Mouse (Mus musculus) 3134 (cell line): Measurements from ENCODE around the gene Wsb2.
"Not testable (repeated sequence)": the region's sequence is repeated elsewhere in the genome, so short reads cannot be mapped to it uniquely, and the experiment has no call there.

Experiments
- DNase-seq: peaks from one replicate; pipeline ENCODE4 v3.0.0-alpha.2; 2011; ENCODE audit warnings: low spot score; ENCODE audit not compliant: insufficient read length; ENCODE audit errors: extremely low read depth

The Wsb2 gene

DNA sequence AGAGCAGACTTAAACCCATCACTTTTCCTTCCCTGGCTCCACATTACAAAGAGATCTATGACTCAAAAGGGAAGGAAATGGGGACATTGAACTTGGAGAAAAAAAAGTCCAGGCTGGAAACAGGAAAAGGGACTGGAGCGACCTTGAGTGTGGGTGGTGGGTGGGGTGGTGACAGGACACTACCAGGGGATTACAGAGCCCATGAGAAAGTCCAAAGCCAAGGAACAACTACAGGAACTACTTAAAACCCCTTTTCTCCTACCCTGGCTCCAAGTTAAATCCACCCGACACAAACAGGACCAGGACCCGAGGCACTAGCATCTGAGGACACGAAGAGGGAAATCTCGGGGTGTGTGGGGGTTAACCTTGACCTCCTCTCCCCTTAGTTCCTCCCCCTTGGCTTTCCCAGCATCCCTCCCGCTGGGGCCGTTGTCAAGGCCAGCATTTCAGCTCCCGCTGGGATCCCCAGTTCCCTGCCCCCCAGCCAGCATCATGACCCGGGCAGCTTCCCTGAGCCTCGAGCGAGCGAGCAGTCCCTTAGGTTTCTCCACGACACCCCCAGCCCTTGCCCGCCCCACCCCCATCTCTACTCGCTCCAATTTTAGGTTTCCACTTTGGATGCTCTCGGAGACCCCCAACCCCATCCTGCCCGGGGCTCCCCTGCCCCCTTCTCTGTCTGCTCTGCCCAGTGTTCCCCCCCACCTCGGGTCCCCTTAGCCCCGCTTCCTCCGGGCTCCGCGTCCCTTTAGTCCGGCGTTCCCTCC is 557 bp upstream of the Wsb2 start:
- peak; percentile 53 for DNase-seq

GRCm38 (mm10) chr5:117357478-117358247 is 559 bp downstream of the Wsb2 start:
- peak; percentile 69 for DNase-seq

DNA sequence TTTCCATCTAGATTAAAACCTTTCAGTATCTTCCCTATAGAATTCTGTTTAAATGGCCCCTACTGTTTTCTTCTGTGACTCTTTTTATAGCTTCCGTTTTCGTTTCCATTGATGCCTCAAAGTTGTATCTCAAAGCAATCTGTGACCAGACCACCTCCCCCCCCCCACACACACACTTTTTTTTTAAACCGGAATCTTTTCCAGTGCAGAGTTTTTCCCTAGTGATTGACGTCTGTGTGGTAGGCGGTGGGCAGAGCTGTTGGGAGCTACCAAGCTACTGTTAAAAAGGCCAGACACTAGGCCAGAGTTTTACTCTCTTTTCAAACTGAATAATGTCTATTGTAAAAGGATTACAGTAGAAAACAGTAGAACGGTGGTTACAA is 1.1 kb downstream of the Wsb2 start:
- DNase-seq = no peak

- DNase-seq = peak; percentile 63
Measured at GRCm38 (mm10) chr5:117358725-117359124, 1.6 kb downstream of the Wsb2 start.

DNA sequence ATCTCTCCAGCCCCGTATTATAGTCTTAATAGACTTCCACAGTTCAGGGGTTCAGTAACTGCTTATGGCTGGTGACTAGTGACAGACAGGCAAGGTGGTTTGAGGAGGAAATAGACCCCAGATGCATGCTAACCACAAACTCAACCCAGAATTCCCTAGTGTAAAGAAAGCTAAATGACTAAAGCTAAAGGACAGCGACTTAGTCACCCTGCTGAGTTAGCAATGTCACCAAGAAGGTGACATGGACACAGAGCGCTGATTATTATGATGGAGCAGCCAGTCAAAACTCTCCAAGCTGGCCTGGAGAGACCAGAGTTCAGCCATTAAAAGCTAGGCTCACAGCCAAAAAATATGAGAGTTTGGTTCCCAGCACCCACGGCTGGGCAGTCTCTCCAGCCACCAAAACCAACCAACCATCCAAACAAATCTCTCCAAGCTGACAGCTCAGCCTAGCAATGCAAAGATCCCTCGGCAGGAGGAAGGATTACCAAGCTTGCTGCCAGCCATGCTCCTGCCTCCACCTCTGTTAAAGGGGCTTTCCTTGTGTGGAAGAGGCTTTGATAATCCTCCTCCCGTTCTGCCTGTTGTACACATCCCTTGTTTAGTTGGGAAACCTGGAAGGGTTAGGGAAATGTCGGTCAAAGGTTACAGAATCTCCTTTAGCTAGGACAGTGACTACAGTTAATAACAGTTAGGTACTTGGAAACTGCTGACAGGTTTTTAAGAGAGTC is 2.6 kb downstream of the Wsb2 start:
- DNase-seq = peak; percentile 64

- DNase-seq = no peak
Measured at GRCm38 (mm10) chr5:117360228-117360515, 3.1 kb downstream of the Wsb2 start.

DNA sequence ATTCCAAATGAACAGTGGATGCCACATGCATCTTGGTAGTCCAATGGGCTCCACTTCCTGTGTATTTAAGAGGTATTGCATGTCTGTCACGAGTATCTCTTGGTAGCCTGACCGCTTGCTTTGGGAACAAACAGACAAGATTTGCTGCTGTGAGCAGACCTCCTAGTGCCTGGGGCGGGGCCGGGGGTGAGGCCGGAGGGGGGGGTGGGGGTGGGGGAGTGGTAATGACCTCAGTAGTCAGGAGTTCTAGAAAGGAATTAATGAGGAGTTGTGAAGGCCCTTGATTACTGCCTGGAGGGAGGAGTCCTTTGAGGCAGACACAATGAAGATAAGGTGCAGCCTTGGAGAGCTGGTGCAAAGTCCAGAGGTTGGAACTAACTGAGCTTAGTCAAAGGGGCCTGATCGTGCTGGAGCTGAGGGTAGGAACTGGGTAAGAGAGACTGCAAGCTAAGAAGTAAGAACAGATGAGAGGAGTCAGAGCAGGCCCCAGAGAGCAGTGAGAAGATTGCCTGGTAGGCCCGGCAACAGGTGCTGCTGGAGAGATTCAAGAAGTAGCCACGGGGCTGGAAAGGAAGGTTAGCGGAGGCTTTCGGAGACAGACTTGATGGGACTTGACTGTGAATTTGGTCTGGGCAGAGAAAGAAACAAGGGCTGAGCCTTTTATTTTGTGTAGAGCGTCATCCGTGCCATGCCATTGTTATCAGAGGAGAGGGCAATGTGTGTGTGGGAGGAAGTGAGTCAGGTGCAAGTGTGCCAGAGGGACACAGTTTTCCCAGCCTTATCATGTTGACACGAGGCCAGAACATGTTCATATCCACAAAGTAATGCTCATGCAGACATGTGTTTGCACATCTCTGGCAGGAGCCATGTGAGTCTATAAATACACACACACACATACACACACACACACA is 3.8 kb downstream of the Wsb2 start:
- DNase-seq = no peak

DNA sequence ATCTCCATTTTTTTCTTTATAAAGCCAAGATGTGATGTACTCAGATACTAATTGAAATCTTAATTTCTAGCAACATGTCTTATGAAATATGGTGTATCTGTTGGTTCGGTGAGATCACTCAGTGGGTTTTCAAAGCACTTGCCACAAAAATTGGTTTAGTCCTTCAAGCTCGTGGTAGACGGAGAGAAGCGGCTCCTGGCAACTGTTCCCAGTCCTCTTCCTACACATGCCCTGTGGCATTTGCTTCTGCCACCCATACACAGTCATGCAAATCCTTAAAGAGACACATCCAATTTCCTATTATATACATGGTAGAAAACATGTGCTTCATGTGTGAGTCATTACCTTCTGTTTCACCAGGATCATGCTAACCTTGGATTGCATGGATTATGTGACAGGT is 4.5 kb downstream of the Wsb2 start:
- DNase-seq = no peak

DNA sequence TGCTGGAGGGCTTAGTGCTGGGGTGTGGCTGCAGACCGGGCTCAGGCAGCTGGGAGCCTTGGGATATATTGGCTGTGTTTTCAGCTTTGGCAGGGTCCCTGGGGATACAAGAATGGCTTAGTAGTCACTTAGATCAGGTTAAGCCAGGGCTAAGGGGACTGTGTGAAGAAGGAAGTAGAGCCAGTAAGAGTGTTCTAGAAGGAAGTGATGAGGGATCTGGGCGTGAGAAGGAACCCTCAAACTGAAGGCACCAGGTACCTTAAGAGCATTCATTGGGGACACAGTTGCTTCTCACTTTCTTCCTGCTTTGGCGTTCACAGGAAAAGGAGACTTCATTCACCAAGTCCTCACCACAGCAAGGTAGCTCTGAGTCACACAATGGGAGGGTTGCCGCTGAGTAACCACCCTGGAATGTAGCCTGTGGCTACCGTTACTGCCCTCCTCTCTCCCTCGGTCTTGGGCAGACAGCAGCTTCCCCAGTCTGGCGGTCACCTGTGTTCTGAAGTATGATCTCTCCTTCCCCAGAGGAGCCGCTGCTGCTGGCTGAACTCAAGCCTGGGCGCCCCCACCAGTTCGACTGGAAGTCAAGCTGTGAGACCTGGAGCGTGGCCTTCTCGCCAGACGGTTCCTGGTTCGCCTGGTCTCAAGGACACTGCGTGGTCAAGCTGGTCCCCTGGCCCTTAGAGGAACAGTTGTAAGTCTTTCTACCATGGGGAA is 6.1 kb downstream of the Wsb2 start:
- DNase-seq = peak; percentile 87

DNA sequence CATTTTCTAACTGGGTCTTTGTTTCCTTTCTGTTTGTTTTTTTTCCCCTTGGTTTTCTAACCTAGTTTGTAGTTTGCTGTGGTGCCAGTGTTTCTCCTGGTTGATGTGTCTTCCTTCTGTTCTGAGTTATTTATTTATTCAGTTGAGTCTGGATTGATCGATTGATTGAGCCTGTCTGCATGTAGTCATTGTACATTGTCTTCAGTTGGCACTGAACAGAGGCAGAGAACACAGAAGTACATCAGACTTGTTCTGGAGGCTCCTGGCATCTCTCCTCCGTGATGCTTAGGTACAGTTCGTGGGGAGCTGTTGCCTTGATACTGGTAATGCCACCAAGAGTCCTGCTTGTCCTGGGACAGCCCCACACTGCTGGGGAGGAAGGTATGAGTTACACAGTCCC is 7.7 kb downstream of the Wsb2 start:
- DNase-seq = no peak

GRCm38 (mm10) chr5:117365904-117366561 is 8.9 kb downstream of the Wsb2 start:
- DNase-seq = no peak

DNA sequence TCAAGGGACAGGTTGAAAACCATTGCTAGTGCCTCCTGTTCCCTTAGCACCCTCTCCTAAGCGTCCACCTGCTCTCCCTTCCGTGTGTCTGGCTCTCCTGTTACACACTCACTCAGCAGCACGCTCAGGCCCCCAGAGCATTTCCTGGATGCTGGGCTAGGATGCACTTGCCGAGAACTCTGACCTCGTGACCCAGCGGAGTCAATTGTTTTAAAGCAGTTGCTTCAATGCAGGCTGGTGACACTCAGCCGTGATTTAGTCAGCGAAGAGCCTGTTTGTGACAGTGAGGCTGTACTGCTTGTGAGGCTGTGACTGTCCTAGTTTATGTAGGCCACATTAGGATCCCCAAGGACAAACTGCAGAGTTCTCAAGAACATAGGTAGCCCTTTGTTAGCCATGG is 10.1 kb downstream of the Wsb2 start:
- DNase-seq = no peak

GRCm38 (mm10) chr5:117370592-117370991 is 13.5 kb downstream of the Wsb2 start:
- no peak for DNase-seq

DNA sequence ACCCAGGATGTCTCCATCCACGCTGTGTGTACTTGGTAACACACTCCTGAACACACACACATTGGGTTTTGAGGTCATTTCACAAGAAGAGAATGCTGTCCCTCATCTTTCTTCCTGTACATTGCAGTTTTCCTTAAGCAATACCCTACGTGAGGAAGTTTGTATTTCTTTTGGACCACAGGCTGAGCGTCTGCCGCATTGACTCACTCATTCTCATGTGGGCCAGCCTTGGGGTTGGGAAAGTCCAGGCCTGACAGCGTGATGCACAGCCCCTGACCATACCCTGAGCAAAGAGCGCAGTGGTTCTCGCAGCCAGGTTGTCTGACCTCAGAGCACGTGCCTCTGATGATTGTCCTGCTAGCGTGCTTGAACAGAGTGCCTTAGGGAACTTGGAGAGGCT is 16.3 kb downstream of the Wsb2 start:
- DNase-seq = no peak

DNA sequence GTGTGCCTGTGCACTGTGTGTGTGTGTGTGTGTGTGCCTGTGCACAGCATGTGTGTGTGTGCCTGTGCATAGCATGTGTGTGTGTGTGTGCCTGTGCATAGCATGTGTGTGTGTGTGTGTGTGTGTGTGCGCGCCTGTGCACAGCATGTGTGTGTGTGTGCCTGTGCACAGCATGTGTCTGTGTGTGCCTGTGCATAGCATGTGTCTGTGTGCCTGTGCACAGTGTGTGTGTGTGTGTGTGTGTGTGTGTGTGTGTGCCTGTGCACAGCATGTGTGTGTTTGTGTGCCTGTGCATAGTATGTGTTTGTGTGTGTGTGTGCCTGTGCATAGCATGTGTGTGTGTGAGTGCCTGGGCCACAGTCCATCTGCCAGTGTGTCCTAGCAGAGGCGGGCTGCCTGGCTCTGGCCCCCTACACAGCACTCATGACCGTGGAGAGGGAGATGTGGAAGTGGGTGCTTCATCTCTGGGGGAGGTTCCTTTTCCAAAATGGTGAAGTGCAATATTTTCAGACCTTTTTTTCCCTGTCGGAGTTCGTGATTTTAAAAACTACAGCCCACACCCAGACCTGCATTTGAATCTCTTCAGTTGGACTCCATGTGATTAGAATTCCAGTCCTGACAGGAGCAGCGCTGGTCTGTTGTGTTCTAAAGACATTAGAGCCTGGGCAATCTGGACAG is 17.4 kb downstream of the Wsb2 start:
- no peak for DNase-seq

- no peak for DNase-seq
Measured at GRCm38 (mm10) chr5:117376331-117376761, 19.2 kb downstream of the Wsb2 start.

GRCm38 (mm10) chr5:117377731-117378130 is 20.6 kb downstream of the Wsb2 start:
- DNase-seq = not testable (repeated sequence)

DNA sequence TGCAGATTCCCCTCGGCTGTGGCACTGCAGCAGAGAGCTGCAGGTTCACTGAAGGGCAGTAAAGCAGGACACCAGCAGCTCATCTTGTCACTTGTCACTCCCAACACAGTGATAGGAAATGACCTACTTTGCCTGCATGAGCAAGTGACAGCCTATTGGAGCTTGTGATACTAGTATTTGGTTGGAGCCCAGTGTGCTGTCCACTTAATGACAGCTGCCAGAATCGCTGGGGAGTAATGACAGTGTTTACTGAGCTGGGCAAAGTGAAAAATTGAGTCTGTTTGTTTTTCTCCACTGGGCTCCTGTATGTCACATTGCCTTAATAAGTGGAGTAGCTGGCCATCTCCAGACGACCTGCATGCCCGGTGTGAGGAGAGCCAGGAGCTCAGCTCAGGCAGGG is 23.1 kb downstream of the Wsb2 start:
- no peak for DNase-seq

DNA sequence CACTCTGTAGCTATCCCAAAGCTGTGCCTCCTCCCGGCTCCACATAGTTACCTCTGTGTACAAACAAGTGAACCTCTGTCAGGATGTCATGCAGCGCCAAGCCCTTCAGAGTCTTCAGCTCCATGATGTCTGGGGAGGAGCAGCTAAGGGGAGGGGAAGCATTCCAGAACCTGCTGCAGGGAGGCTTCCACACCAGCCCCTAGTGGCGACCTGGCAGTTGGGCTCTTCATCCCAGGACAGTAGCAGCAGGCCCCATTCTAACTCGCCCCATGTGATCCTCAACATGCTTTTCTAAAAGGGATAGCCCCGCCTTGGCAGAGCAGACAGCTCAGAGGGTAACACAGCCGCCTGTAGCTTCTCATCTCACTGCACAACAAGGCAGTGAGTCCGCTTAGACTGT is 24.7 kb downstream of the Wsb2 start:
- DNase-seq = no peak
